Mouse (Mus musculus): ENCODE results near the gene Hecw2.

DNA sequence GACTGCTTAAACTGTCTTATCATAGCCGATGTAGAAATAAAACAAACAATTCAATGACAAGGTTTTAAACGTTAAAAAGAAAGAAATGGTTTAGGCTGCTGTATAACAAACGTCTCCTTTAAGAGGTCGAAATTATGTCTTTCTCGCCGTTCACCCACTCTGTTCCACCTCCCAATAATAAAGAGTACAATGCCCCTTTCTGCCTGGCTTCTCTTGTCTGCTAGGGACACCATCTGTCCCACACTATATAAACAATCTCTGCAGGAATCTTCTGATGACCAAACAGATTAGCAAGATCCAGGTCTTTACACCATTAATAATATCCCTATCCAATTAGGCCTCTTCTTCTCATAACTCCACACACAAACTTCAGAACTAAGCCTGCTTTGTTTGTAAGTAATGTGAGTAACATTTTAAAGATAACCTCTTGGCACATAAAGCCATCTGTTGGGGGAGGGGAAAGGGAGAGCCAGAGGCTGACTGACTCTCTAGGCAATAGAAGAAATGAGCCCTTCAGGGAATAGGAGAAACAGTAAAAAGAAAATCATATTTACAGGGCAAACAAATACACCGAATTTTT is 1.7 kb downstream of the Hecw2 start:
- TF ChIP-seq CTCF (IDR thresholded peaks at IDR 0.05; ENCODE audit: low read depth) (no peak), EP300 (IDR thresholded peaks at IDR 0.05; ENCODE audit: low read depth) (no peak)

Measured in liver, embryonic 14.5 days (tissue).